Mouse (Mus musculus) midbrain, embryonic 14.5 days (tissue): Measurements from ENCODE around the gene Foxc1. TPM values are rescaled to one million over a fixed set of nuclear protein-coding genes. Genes with fewer than 3 reads are reported as not detected.

Experiments
- ATAC-seq: fragments of 200-750 bp; cut with Nextera tagmentation; 2 replicates; pipeline ENCODE4 v1.8.0; 2017; ENCODE audit warnings: moderate number of reproducible peaks, moderate library complexity; ENCODE audit not compliant: low FRiP score, low TSS enrichment
- DNase-seq: peaks from one replicate; pipeline ENCODE4 v3.0.0-alpha.2; 2015
- H3K27ac ChIP-seq: fragments of 300-500 bp; sonication (generic); replicated peaks from 2 replicates; pipeline ENCODE4 v1.5.1; 2014; ENCODE audit warnings: mild to moderate bottlenecking, low read depth, low read length, moderate library complexity
- H3K27me3 ChIP-seq: fragments of 300-500 bp; sonication (generic); 2 replicates; pipeline ENCODE4 v1.6.1; 2014; ENCODE audit warnings: low read length, control low read depth, mixed read lengths; ENCODE audit not compliant: control insufficient read depth, insufficient read depth
- H3K36me3 ChIP-seq: fragments of 300-500 bp; sonication (generic); 2 replicates; pipeline ENCODE4 v1.6.1; 2014; ENCODE audit warnings: low read length, control low read depth; ENCODE audit not compliant: control insufficient read depth, insufficient read depth
- H3K4me1 ChIP-seq: fragments of 300-500 bp; sonication (generic); 2 replicates; pipeline ENCODE4 v1.6.1; 2014; ENCODE audit warnings: mild to moderate bottlenecking, antibody characterized with exemption, low read length, control low read depth; ENCODE audit not compliant: control insufficient read depth, insufficient read depth
- H3K4me2 ChIP-seq: fragments of 300-500 bp; sonication (generic); 2 replicates; pipeline ENCODE4 v1.6.1; 2014; ENCODE audit warnings: mild to moderate bottlenecking, low read length, moderate library complexity
- H3K4me3 ChIP-seq: fragments of 300-500 bp; sonication (generic); replicated peaks from 2 replicates; pipeline ENCODE4 v1.5.1; 2014; ENCODE audit warnings: low read depth, low read length
- H3K9ac ChIP-seq: fragments of 300-500 bp; sonication (generic); replicated peaks from 2 replicates; pipeline ENCODE4 v1.6.1; 2014; ENCODE audit warnings: mild to moderate bottlenecking, low read length, moderate library complexity
- H3K9me3 ChIP-seq: fragments of 300-500 bp; sonication (generic); 2 replicates; pipeline ENCODE4 v1.6.1; 2016; ENCODE audit warnings: low read length, control low read depth, mixed read lengths; ENCODE audit not compliant: control insufficient read depth
- WGBS: fragments of 180-500 bp; shearing (Covaris S2); extraction: QIAGEN DNeasy Blood & Tissue Kit; methylation state at CpG from one replicate; pipeline ENCODE4 v1.1.7; 2014; 5-methylcytosine and 5-hydroxymethylcytosine counted together
- polyA plus RNA-seq: library from polyadenylated mRNA; unstranded; fragments of >200 nt; fragmentation: Nextera tagmentation; extraction: Ambion mirVana; gene quantifications from 2 replicates; pipeline ENCODE4 v1.2.1, GENCODE M21; 2014

Gene Foxc1
- polyA plus RNA-seq, 1 experiment from 2014 or later = 1.7 TPM

DNA sequence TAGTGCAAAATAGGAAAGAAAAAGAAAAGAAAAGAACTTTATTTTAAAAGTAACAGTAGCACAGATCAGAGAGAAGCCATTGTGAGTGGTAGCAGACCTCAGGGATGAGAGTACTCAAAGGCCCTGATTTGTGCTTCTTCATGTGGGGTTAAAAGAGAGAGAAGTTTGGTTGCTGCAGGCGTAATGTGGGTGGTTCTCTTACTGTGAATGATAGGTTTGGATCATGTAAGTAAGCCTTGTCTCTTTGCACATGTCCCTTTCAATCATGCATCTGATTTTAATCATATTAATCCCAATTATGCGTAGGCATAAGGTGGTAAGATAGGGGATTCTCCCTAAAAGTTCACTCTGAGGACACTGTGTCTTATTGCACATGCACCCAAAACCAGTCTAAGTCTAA is 24.4 kb upstream of the Foxc1 start:
- no peak overlapping the region for H3K9ac ChIP-seq
- ATAC-seq (no peak), DNase-seq (no peak)
- H3K4me2 ChIP-seq = no peak overlapping the region
- H3K4me3 ChIP-seq = no peak overlapping the region
- no peaks in the 10 kb centered on the region for H3K9me3 ChIP-seq
- no peak overlapping the region for H3K27ac ChIP-seq
- no peaks in the 10 kb centered on the region for H3K27me3 ChIP-seq
- H3K36me3 ChIP-seq = no peaks in the 10 kb centered on the region
- 93% methylated on average over 2 of the region's 2 CpGs for WGBS
- H3K4me1 ChIP-seq = no peaks in the 10 kb centered on the region

DNA sequence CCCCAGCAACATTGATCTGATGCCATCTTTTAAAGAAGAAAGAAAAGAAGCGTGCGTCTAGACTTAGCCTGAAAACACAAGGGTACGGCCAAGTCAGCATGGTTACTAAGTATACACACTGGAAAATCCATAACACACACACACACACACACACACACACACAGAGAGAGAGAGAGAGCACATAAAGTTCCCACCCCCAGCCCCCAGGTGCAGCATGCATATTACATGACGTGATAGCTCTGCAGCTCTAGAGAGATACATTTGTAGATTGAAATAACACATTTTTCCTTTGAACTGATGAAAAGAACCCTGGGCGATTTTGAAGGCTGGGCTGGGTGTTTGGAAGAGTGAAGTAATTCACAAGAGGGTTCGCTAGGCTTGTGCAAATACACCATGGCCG is 21.7 kb upstream of the Foxc1 start:
- Histone ChIP-seq H3K4me3 (no peak overlapping the region), H3K9ac (no peak overlapping the region), H3K36me3 (no peaks in the 10 kb centered on the region), H3K4me1 (no peaks in the 10 kb centered on the region), H3K9me3 (no peaks in the 10 kb centered on the region), H3K4me2 (no peak overlapping the region), H3K27ac (no peak overlapping the region), H3K27me3 (no peaks in the 10 kb centered on the region)
- ATAC-seq = no peak; the same call in 1 of the 2 replicates
- peak; percentile 44 for DNase-seq
- WGBS = 80% methylated on average over 7 of the region's 7 CpGs

GRCm38 (mm10) chr13:31792480-31793132 is 13.8 kb upstream of the Foxc1 start:
- Histone ChIP-seq H3K36me3 (no peaks in the 10 kb centered on the region), H3K4me1 (no peaks in the 10 kb centered on the region), H3K9me3 (no peaks in the 10 kb centered on the region), H3K4me2 (peak overlapping the region; percentile 43), H3K9ac (no peak overlapping the region), H3K27me3 (no peaks in the 10 kb centered on the region), H3K4me3 (no peak overlapping the region), H3K27ac (no peak overlapping the region)
- DNase-seq (peak; percentile 89), ATAC-seq (peak; percentile 66; the same call in 1 of the 2 replicates)
- WGBS = 24% methylated on average over 17 of the region's 17 CpGs

DNA sequence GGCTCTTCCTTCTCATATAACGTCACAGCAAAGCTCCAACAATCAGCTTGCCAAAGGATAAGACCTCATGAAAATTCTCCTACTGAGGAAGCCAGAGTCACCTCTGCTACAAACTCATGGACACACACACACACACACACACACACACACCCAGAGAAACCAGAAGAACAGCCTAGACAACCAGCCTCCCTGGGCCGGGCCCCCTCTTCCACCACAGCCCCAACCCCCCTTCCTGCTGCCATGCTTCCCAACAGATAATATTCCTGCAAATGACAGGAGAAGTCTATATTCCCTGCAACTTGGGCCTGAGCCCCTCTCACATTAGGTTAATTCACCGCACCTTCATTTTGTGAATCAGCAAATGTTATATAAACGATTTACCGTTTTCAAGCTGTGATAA is 13.3 kb upstream of the Foxc1 start:
- Histone ChIP-seq H3K27ac (no peak overlapping the region), H3K4me2 (no peak overlapping the region), H3K4me1 (no peaks in the 10 kb centered on the region), H3K9ac (no peak overlapping the region), H3K36me3 (no peaks in the 10 kb centered on the region), H3K4me3 (no peak overlapping the region), H3K27me3 (no peaks in the 10 kb centered on the region), H3K9me3 (no peaks in the 10 kb centered on the region)
- ATAC-seq (no peak), DNase-seq (no peak)
- 62% methylated on average over 5 of the region's 5 CpGs for WGBS

GRCm38 (mm10) chr13:31797346-31797745 is 9.1 kb upstream of the Foxc1 start:
- Histone ChIP-seq H3K27ac (no peak overlapping the region), H3K9me3 (no peaks in the 10 kb centered on the region), H3K9ac (no peak overlapping the region), H3K4me2 (no peak overlapping the region), H3K27me3 (peaks cover 38% of the 10 kb centered on the region), H3K36me3 (no peaks in the 10 kb centered on the region), H3K4me1 (0 out of 2 replicates have a peak, but pooled peaks cover 7% of the 10 kb centered on the region), H3K4me3 (no peak overlapping the region)
- WGBS = 74% methylated on average over 10 of the region's 10 CpGs
- DNase-seq (no peak), ATAC-seq (no peak)

GRCm38 (mm10) chr13:31798075-31798474 is 8.4 kb upstream of the Foxc1 start:
- H3K9me3 ChIP-seq = no peaks in the 10 kb centered on the region
- H3K4me1 ChIP-seq = 0 out of 2 replicates have a peak, but pooled peaks cover 7% of the 10 kb centered on the region
- no peaks in the 10 kb centered on the region for H3K36me3 ChIP-seq
- no peak overlapping the region for H3K27ac ChIP-seq
- H3K4me2 ChIP-seq = no peak overlapping the region
- DNase-seq (no peak), ATAC-seq (no peak)
- H3K4me3 ChIP-seq = no peak overlapping the region
- H3K27me3 ChIP-seq = peaks cover 46% of the 10 kb centered on the region
- no peak overlapping the region for H3K9ac ChIP-seq
- WGBS = 31% methylated on average over 9 of the region's 9 CpGs

DNA sequence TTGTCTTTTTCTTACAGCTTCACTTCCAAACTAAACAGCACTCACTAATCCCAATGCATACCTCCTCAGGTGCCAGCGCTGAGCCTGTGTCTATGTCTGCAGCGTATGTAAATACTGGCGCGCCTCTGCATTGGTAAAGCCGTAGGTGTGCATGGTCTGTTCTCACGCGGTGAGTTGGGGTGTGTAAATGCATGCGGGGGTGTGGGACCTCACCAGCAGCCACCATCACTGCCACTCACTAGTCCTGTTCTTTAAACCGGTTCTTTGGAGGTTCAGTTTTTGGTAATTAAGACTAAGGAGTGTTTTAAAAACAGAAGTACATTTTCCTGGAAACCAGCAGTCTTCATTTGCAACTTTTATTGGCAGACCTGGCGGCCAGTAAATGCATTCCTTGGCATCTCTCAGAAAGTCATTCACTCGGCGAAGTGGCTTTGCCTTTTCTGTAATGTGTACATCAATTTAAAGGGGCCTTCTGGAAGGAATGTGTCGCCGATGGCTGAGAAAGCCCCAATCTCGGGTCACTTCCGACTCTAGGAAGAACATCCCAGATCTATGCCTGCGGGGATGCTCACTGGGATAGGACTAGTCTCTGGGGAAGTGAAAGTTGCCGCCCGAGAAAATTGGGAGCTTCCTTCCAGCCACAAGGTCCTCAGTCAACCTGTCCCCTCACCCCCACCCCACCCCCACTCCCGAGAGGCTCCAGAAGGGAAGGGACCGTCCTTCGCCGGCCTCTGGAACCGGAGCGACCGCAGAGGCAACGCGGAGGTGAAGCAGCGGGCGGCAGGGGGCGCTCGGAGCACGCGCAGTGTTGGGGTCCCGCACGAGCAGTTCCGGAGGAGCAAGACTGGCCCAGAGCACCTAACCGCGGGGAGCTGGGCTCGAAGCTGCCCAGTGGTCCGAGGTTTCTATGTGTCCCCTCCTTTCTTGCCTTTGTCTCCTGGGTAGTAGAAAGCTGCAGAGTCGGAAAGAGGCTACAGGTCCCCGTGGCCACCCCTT is 5.6 kb upstream of the Foxc1 start:
- DNase-seq (peak; percentile 91), ATAC-seq (peak; percentile 82)
- Histone ChIP-seq H3K4me2 (peak overlapping the region; percentile 53), H3K36me3 (no peaks in the 10 kb centered on the region), H3K27me3 (peaks cover 73% of the 10 kb centered on the region), H3K9ac (0 out of 2 replicates have a peak overlapping the region, but pooled peaks have one; percentile 1), H3K9me3 (no peaks in the 10 kb centered on the region), H3K4me3 (peak overlapping the region; percentile 27), H3K4me1 (0 out of 2 replicates have a peak, but pooled peaks cover 7% of the 10 kb centered on the region), H3K27ac (no peak overlapping the region)
- under 1% methylated on average over 43 of the region's 43 CpGs for WGBS

- no peak for DNase-seq
- H3K9me3 ChIP-seq = no peaks in the 10 kb centered on the region
Measured at GRCm38 (mm10) chr13:31801703-31802305, 4.6 kb upstream of the Foxc1 start.

More at GRCm38 (mm10) chr13:31801703-31802305, 4.6 kb upstream of the Foxc1 start:
- 0 out of 2 replicates have a peak, but pooled peaks have one; percentile 12 for ATAC-seq
- H3K4me2 ChIP-seq = peak overlapping the region; percentile 53
- H3K36me3 ChIP-seq = no peaks in the 10 kb centered on the region
- H3K4me1 ChIP-seq = peaks cover 7% of the 10 kb centered on the region; the same call in 1 of the 2 replicates
- H3K9ac ChIP-seq = no peak overlapping the region
- H3K27me3 ChIP-seq = peaks cover 82% of the 10 kb centered on the region
- no peak overlapping the region for H3K27ac ChIP-seq
- 3% methylated on average over 25 of the region's 25 CpGs for WGBS
- H3K4me3 ChIP-seq = 0 out of 2 replicates have a peak overlapping the region, but pooled peaks have one; percentile 27
